22 mouse cellular contexts compared by ENCODE assay signal in the genomic region with DNA sequence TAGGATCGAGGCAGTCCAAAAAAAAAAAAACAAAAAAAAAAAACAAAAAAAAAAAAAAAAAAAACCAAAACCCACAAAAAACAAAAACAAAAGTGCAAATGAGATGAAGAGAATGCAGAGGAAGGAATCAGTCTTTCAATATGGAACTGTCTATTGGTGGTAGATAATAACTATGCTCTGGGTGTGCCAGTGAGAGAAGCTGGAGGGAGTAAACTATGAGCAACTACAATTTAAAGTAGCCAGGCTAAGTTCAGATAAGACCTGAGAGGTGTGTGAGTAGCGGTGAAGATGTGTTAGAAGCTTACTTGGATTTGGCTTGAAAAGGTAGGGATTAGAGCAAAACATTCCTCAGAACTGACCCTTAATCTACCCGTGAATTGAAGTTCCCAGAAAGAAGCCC.
DNase-seq lines count a peak whose midpoint lies in the region; ATAC-seq lines count a peak whose summit lies in the region.
"Had no signal": no experiment of that assay in that cellular context is flagged by ENCODE, and none has a peak within 500 bp of the region (broad histone marks: within the 10 kb centered on the region; RNA-seq: fewer than 3 reads in every experiment).

No protein-coding gene starts in this region.

- H3K36me3 ChIP-seq in liver, embryonic 12.5 days = no peaks in the 10 kb centered on the region
- no peaks in the 10 kb centered on the region for H3K36me3 ChIP-seq in liver, embryonic 16.5 days (ENCODE audit: control insufficient read depth, insufficient read depth)
- H3K36me3 ChIP-seq in liver, embryonic 11.5 days (ENCODE audit: control insufficient read depth, insufficient read depth, low read length) = no peaks in the 10 kb centered on the region
- H3K36me3 ChIP-seq: embryonic facial prominence, embryonic 10.5 days; embryonic facial prominence, embryonic 12.5 days; forebrain, embryonic 15.5 days; G1E had no signal

- H3K9me3 ChIP-seq in liver, embryonic 12.5 days (replicated peaks) = no peaks in the 10 kb centered on the region
- no peaks in the 10 kb centered on the region for H3K9me3 ChIP-seq in liver, embryonic 16.5 days (replicated peaks; ENCODE audit: control insufficient read depth, low read length)
- no peaks in the 10 kb centered on the region for H3K9me3 ChIP-seq in liver, embryonic 11.5 days (ENCODE audit: control insufficient read depth, low read length)
- H3K9me3 ChIP-seq: embryonic facial prominence, embryonic 10.5 days; embryonic facial prominence, embryonic 12.5 days; forebrain, embryonic 13.5 days; forebrain, embryonic 15.5 days; G1E had no signal

- H3K4me1 ChIP-seq in liver, embryonic 12.5 days = 0 out of 2 replicates have a peak, but pooled peaks cover 3% of the 10 kb centered on the region
- H3K4me1 ChIP-seq in liver, embryonic 16.5 days (ENCODE audit: control insufficient read depth, low read depth, low read length) = no peaks in the 10 kb centered on the region
- H3K4me1 ChIP-seq in liver, embryonic 11.5 days (replicated peaks; ENCODE audit: control insufficient read depth, insufficient read depth, low read length) = no peaks in the 10 kb centered on the region
- H3K4me1 ChIP-seq: embryonic facial prominence, embryonic 10.5 days; embryonic facial prominence, embryonic 12.5 days; forebrain, embryonic 13.5 days; forebrain, embryonic 15.5 days had no signal

- no peak overlapping the region for H3K4me3 ChIP-seq in liver, embryonic 12.5 days
- no peak overlapping the region for H3K4me3 ChIP-seq in liver, embryonic 16.5 days (ENCODE audit: low read depth, low read length)
- no peak overlapping the region for H3K4me3 ChIP-seq in liver, embryonic 11.5 days (ENCODE audit: low read depth, low read length)
- H3K4me3 ChIP-seq: embryonic facial prominence, embryonic 10.5 days; embryonic facial prominence, embryonic 12.5 days; forebrain, embryonic 13.5 days; forebrain, embryonic 15.5 days had no signal

- no peaks in the 10 kb centered on the region for H3K27me3 ChIP-seq in liver, embryonic 12.5 days (replicated peaks)
- H3K27me3 ChIP-seq in liver, embryonic 16.5 days (ENCODE audit: control insufficient read depth, insufficient read depth, low read depth, low read length) = no peaks in the 10 kb centered on the region; the same call in 1 of the 2 replicates
- H3K27me3 ChIP-seq in liver, embryonic 11.5 days (replicated peaks; ENCODE audit: control insufficient read depth, insufficient read depth, low read length) = peaks cover 3% of the 10 kb centered on the region; the same call in 1 of the 2 replicates
- H3K27me3 ChIP-seq: CH12.LX; forebrain, embryonic 15.5 days had no signal

- DNase-seq in liver = no peak
- DNase-seq in liver, embryonic 11.5 days (ENCODE audit: low spot score) = no peak
- no peak for DNase-seq in kidney, postnatal 10 days
- DNase-seq: adrenal gland, adult 8-10 months; adrenal gland, postnatal 14 days; adrenal gland, postnatal 36 days; B cell, adult 2 months; cerebellum, adult 11-12 months; cerebellum, adult 2 months; cerebellum, adult 9-10 months; cerebellum, postnatal 10 days; cerebellum, postnatal 25 days had no signal

- H3K4me2 ChIP-seq in liver, embryonic 12.5 days = no peak overlapping the region
- H3K4me2 ChIP-seq in liver, embryonic 16.5 days (ENCODE audit: low read depth, low read length) = no peak overlapping the region
- H3K4me2 ChIP-seq in liver, embryonic 11.5 days = no peak overlapping the region
- H3K4me2 ChIP-seq: embryonic facial prominence, embryonic 12.5 days; forebrain, embryonic 13.5 days; forebrain, embryonic 15.5 days had no signal

- peak; percentile 59; the same call in 1 of the 2 replicates for ATAC-seq in liver, embryonic 12.5 days
- ATAC-seq in liver, embryonic 16.5 days (ENCODE audit: low read depth) = peak; percentile 47; the same call in 1 of the 2 replicates
- ATAC-seq in liver, embryonic 11.5 days (replicated peaks; ENCODE audit: low FRiP score) = no peak
- ATAC-seq: activated CD4-positive, CD25-positive, alpha-beta regulatory T cell, adult 4 months; forebrain, embryonic 13.5 days; forebrain, embryonic 15.5 days; Patski had no signal

- WGBS in liver, embryonic 12.5 days (ENCODE audit: insufficient replicate concordance) = 61% methylated on average over 3 of the region's 3 CpGs
- WGBS in liver, embryonic 16.5 days (ENCODE audit: insufficient replicate concordance) = 57% methylated on average over 3 of the region's 3 CpGs
- 81% methylated on average over 3 of the region's 3 CpGs for WGBS in liver, embryonic 11.5 days

- no peak overlapping the region for H3K27ac ChIP-seq in liver, embryonic 12.5 days
- H3K27ac ChIP-seq in liver, embryonic 16.5 days (ENCODE audit: low read length) = no peak overlapping the region
- no peak overlapping the region for H3K27ac ChIP-seq in liver, embryonic 11.5 days (ENCODE audit: low read depth, low read length)
- H3K27ac ChIP-seq: embryonic facial prominence, embryonic 10.5 days; embryonic facial prominence, embryonic 12.5 days; forebrain, embryonic 13.5 days; forebrain, embryonic 15.5 days had no signal

- H3K9ac ChIP-seq in liver, embryonic 12.5 days = no peak overlapping the region
- no peak overlapping the region for H3K9ac ChIP-seq in liver, embryonic 16.5 days (ENCODE audit: low read depth, low read length)
- H3K9ac ChIP-seq in liver, embryonic 11.5 days (ENCODE audit: low read depth, low read length) = no peak overlapping the region
- H3K9ac ChIP-seq: embryonic facial prominence, embryonic 12.5 days; forebrain, embryonic 13.5 days; forebrain, embryonic 15.5 days had no signal
